Mouse (Mus musculus): Measurements from ENCODE around the gene Ankub1.

- TF ChIP-seq CTCF (IDR thresholded peaks at IDR 0.05; ENCODE audit: low read depth): no peak
- TF ChIP-seq EP300 (optimal IDR thresholded peaks at IDR 0.05): no peak
Measured at GRCm38 (mm10) chr3:57651865-57652259, 40.7 kb downstream of the Ankub1 start.
